Mouse (Mus musculus) embryonic facial prominence, embryonic 13.5 days (tissue): ENCODE data around the gene Syt17. TPM values are rescaled to one million over a fixed set of nuclear protein-coding genes. Genes with fewer than 3 reads are reported as not detected.

Experiments
- ATAC-seq: fragments of 200-750 bp; cut with Nextera tagmentation; 2 replicates; pipeline ENCODE4 v1.8.0; 2017; ENCODE audit warnings: low read depth; ENCODE audit not compliant: insufficient number of reproducible peaks, insufficient read depth, low FRiP score, low TSS enrichment
- H3K27ac ChIP-seq: fragments of 300-500 bp; sonication (generic); 2 replicates; pipeline ENCODE4 v1.5.1; 2015; ENCODE audit warnings: moderate library complexity, mild to moderate bottlenecking, inconsistent platforms
- H3K27me3 ChIP-seq: fragments of 300-500 bp; sonication (generic); 2 replicates; pipeline ENCODE4 v1.6.1; 2015; ENCODE audit warnings: mild to moderate bottlenecking, inconsistent platforms
- H3K36me3 ChIP-seq: fragments of 300-500 bp; sonication (generic); 2 replicates; pipeline ENCODE4 v1.6.1; 2015; ENCODE audit warnings: mild to moderate bottlenecking, inconsistent platforms
- H3K4me1 ChIP-seq: fragments of 300-500 bp; sonication (generic); 2 replicates; pipeline ENCODE4 v1.6.1; 2015; ENCODE audit warnings: inconsistent platforms
- H3K4me2 ChIP-seq: fragments of 300-500 bp; sonication (generic); 2 replicates; pipeline ENCODE4 v1.6.1; 2015; ENCODE audit warnings: moderate library complexity, mild to moderate bottlenecking, inconsistent platforms
- H3K4me3 ChIP-seq: fragments of 300-500 bp; sonication (generic); 2 replicates; pipeline ENCODE4 v1.5.1; 2015; ENCODE audit warnings: mild to moderate bottlenecking, inconsistent platforms
- H3K9ac ChIP-seq: fragments of 300-500 bp; sonication (generic); 2 replicates; pipeline ENCODE4 v1.6.1; 2015; ENCODE audit warnings: mild to moderate bottlenecking, inconsistent platforms
- H3K9me3 ChIP-seq: fragments of 300-500 bp; sonication (generic); 2 replicates; pipeline ENCODE4 v1.6.1; 2016; ENCODE audit warnings: inconsistent platforms
- whole genome bisulfite sequencing: fragments of 180-500 bp; shearing (Covaris S2); methylation state at CpG from one replicate; pipeline ENCODE4 v1.1.7; 2015; ENCODE audit warnings: mixed read lengths; 5-methylcytosine and 5-hydroxymethylcytosine counted together
- polyA plus RNA-seq: library from polyadenylated mRNA; unstranded; fragments of >200 nt; fragmentation: Nextera tagmentation; extraction: Ambion mirVana; gene quantifications from 2 replicates; pipeline ENCODE4 v1.2.1, GENCODE M21; 2015

The Syt17 gene
- polyA plus RNA-seq, 1 experiment from 2014 or later = 1.9 TPM

GRCm38 (mm10) chr7:118461400-118462136, 13.5 kb upstream of the Syt17 start:
- no peaks in the 10 kb centered on the region for H3K27me3 ChIP-seq
- 56% methylated on average over 16 of the region's 16 CpGs for WGBS

DNA sequence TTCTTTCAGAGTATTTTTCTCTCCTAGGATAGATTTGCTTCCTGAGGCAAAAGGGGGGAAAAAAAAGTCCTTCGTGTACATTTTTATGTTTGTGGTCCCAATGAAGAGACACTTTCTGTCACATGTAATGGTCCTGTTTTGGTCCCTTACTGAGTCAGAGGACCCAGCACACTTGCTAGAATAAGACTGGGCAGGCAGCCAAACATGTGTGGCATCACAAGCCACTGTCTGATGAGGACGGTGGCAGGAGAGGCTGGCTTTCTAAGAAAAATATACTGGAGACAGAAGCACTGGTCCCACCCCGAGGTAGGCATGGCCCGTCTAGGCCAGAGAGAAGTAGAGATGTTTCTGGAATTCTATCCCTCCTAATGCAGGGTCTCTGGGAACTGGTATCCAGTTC, 5.7 kb upstream of the Syt17 start:
- no peak overlapping the region for H3K4me3 ChIP-seq
- H3K4me2 ChIP-seq = no peak overlapping the region
- H3K36me3 ChIP-seq = no peaks in the 10 kb centered on the region
- no peak for ATAC-seq
- H3K9me3 ChIP-seq = no peaks in the 10 kb centered on the region
- no peak overlapping the region for H3K9ac ChIP-seq
- H3K27ac ChIP-seq = no peak overlapping the region
- peaks cover under 1% of the 10 kb centered on the region; the same call in 1 of the 2 replicates for H3K4me1 ChIP-seq
- H3K27me3 ChIP-seq = peaks cover 8% of the 10 kb centered on the region
- whole genome bisulfite sequencing = 49% methylated on average over 4 of the region's 4 CpGs

More at GRCm38 (mm10) chr7:118461400-118462136, 13.5 kb upstream of the Syt17 start:
- H3K27ac ChIP-seq = no peak overlapping the region
- H3K9ac ChIP-seq = no peak overlapping the region
- no peak overlapping the region for H3K4me2 ChIP-seq
- ATAC-seq = no peak
- peaks cover 5% of the 10 kb centered on the region; the same call in 1 of the 2 replicates for H3K4me1 ChIP-seq
- H3K9me3 ChIP-seq = no peaks in the 10 kb centered on the region
- H3K36me3 ChIP-seq = no peaks in the 10 kb centered on the region
- H3K4me3 ChIP-seq = no peak overlapping the region

GRCm38 (mm10) chr7:118452940-118453339, 4.9 kb upstream of the Syt17 start:
- Histone ChIP-seq H3K4me1 (peaks cover 6% of the 10 kb centered on the region), H3K27ac (no peak overlapping the region), H3K9ac (no peak overlapping the region), H3K4me3 (no peak overlapping the region), H3K9me3 (no peaks in the 10 kb centered on the region), H3K36me3 (no peaks in the 10 kb centered on the region), H3K27me3 (peaks cover 16% of the 10 kb centered on the region), H3K4me2 (no peak overlapping the region)
- no peak for ATAC-seq
- WGBS = 39% methylated on average over 2 of the region's 2 CpGs

DNA sequence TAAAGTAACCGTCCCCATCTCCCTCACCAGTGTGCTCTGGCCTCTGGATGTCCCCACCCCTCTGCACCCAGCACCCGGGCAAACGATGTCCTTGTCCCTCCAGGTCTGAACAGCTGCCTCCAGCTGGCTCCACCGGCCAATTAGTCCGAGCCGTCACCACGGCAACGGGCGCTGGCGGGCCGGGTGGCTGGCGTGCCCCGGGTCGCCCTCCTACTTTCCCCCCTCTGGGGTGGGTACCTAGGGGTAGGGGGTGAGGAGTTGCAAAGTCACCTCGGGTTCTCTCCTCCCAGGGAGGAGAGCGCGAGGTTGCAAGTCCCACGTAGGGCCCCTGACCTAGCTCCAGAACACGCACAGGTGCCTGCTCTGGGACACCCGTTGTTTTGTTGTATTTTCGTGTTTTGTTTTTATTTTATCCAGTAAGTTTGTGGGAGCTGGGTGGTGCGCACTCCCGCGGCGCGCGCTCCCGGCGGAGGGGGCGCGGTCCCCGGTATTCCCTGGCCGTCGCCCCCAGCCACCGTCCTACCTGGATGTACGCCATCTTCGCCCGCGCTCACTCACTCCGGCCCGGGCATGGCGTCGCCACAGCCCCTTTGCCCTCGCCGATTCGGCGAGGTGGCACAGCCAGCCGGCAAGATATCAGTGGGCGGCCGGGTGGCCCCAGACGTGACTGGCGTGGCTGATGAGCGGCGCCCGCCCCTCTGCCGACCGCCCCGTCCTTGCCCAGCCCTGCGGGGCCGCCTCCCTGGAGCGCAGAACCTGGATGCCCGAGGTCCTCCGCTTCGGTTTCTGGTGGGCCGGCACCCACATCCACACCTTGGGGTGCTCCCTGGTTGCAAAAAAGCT, 510 bp downstream of the Syt17 start:
- under 1% methylated on average over 65 of the region's 65 CpGs for WGBS
- peak overlapping the region; percentile 98 for H3K4me2 ChIP-seq
- peaks cover 38% of the 10 kb centered on the region for H3K27me3 ChIP-seq
- peak overlapping the region; percentile 65 for H3K4me3 ChIP-seq
- ATAC-seq = peak; percentile 44; the same call in 1 of the 2 replicates
- peaks cover 26% of the 10 kb centered on the region for H3K4me1 ChIP-seq
- peak overlapping the region; percentile 74 for H3K9ac ChIP-seq
- H3K36me3 ChIP-seq = no peaks in the 10 kb centered on the region
- no peaks in the 10 kb centered on the region for H3K9me3 ChIP-seq
- no peak overlapping the region for H3K27ac ChIP-seq

DNA sequence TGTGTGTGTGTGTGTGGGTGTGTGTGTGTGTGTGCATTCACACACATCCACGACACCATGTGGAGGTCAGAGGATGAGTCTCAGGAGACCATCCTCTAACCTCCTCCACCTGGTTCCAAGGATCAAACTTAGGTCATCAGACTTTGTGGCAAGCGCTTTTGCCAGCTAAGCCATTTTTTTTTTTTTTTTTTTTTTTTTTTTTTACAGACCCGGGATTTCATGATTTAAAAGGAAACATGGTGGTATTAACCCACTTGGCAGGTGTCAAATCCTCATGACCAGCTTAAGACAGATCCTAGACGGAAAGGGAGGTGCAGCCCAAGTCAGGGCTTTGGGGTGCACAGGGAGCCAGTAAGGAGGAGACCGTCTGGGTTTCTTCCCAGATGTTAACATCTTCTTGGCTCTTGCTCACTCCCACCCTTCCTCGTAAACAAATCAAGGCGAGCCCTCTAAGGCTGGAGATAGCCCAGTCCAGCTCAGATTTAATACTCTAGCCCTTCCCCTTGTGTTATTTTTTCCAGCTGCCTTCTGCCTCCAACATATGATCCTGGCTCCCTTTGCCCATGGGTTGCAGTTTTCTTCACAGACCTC, 4.0 kb downstream of the Syt17 start:
- Histone ChIP-seq H3K4me1 (peaks cover 27% of the 10 kb centered on the region), H3K4me2 (no peak overlapping the region), H3K36me3 (no peaks in the 10 kb centered on the region), H3K4me3 (no peak overlapping the region), H3K9me3 (no peaks in the 10 kb centered on the region), H3K9ac (no peak overlapping the region), H3K27me3 (peaks cover 35% of the 10 kb centered on the region), H3K27ac (no peak overlapping the region)
- 38% methylated on average over 7 of the region's 7 CpGs for WGBS
- ATAC-seq = no peak

- no peak for ATAC-seq
- Histone ChIP-seq H3K27ac (no peak overlapping the region), H3K36me3 (no peaks in the 10 kb centered on the region), H3K9me3 (no peaks in the 10 kb centered on the region), H3K4me2 (peak overlapping the region; percentile 45), H3K4me1 (peaks cover 23% of the 10 kb centered on the region), H3K9ac (no peak overlapping the region), H3K27me3 (peaks cover 30% of the 10 kb centered on the region), H3K4me3 (peak overlapping the region; percentile 20)
- 2% methylated on average over 9 of the region's 9 CpGs for WGBS
Measured at GRCm38 (mm10) chr7:118443371-118443770, 4.7 kb downstream of the Syt17 start.

GRCm38 (mm10) chr7:118441535-118441934, 6.5 kb downstream of the Syt17 start:
- WGBS = 60% methylated on average over 6 of the region's 6 CpGs
- no peak overlapping the region for H3K27ac ChIP-seq

GRCm38 (mm10) chr7:118437101-118437802, 10.8 kb downstream of the Syt17 start:
- 57% methylated on average over 7 of the region's 7 CpGs for WGBS
- H3K36me3 ChIP-seq = no peaks in the 10 kb centered on the region
- H3K4me3 ChIP-seq = no peak overlapping the region
- no peak overlapping the region for H3K27ac ChIP-seq
- no peaks in the 10 kb centered on the region for H3K27me3 ChIP-seq
- H3K9me3 ChIP-seq = no peaks in the 10 kb centered on the region
- no peak for ATAC-seq
- H3K4me2 ChIP-seq = no peak overlapping the region
- no peaks in the 10 kb centered on the region; the same call in 1 of the 2 replicates for H3K4me1 ChIP-seq
- no peak overlapping the region for H3K9ac ChIP-seq

More at GRCm38 (mm10) chr7:118441535-118441934, 6.5 kb downstream of the Syt17 start:
- H3K9me3 ChIP-seq = no peaks in the 10 kb centered on the region
- peaks cover 12% of the 10 kb centered on the region for H3K27me3 ChIP-seq
- no peak overlapping the region for H3K9ac ChIP-seq
- H3K4me3 ChIP-seq = no peak overlapping the region
- H3K4me1 ChIP-seq = peaks cover 10% of the 10 kb centered on the region; the same call in 1 of the 2 replicates
- no peak overlapping the region for H3K4me2 ChIP-seq
- no peak for ATAC-seq
- no peaks in the 10 kb centered on the region for H3K36me3 ChIP-seq

GRCm38 (mm10) chr7:118428937-118429336, 19.1 kb downstream of the Syt17 start:
- WGBS = 86% methylated on average over 2 of the region's 2 CpGs
- Histone ChIP-seq H3K27me3 (no peaks in the 10 kb centered on the region), H3K9ac (no peak overlapping the region), H3K4me2 (no peak overlapping the region), H3K9me3 (no peaks in the 10 kb centered on the region), H3K27ac (no peak overlapping the region), H3K36me3 (no peaks in the 10 kb centered on the region), H3K4me1 (no peaks in the 10 kb centered on the region), H3K4me3 (no peak overlapping the region)
- no peak for ATAC-seq

GRCm38 (mm10) chr7:118419491-118420180, 28.4 kb downstream of the Syt17 start:
- WGBS = 50% methylated on average over 6 of the region's 6 CpGs
- H3K9me3 ChIP-seq = no peaks in the 10 kb centered on the region
- H3K4me1 ChIP-seq = no peaks in the 10 kb centered on the region
- H3K27ac ChIP-seq = no peak overlapping the region
- no peak for ATAC-seq
- no peaks in the 10 kb centered on the region for H3K27me3 ChIP-seq
- 0 out of 2 replicates have a peak overlapping the region, but pooled peaks have one; percentile 22 for H3K4me2 ChIP-seq
- H3K36me3 ChIP-seq = no peaks in the 10 kb centered on the region
- no peak overlapping the region for H3K9ac ChIP-seq
- H3K4me3 ChIP-seq = no peak overlapping the region
